Mouse (Mus musculus) CH12.LX (cell line): ENCODE measurements around the gene Plekha7. TPM values are rescaled to one million over a fixed set of nuclear protein-coding genes. Genes with fewer than 3 reads are reported as not detected.

Experiments
- DNase-seq: peaks from one replicate; pipeline ENCODE4 v3.0.0-alpha.2; 2013; ENCODE audit errors: extremely low read depth
- H3K27ac ChIP-seq: 2 replicates; pipeline ENCODE4 v1.5.1; 2012; ENCODE audit warnings: low read depth, mild to moderate bottlenecking, control low read depth, moderate library complexity; ENCODE audit not compliant: insufficient read depth
- H3K27me3 ChIP-seq: replicated peaks from 2 replicates; pipeline ENCODE3; 2012; ENCODE audit warnings: inconsistent platforms
- H3K36me3 ChIP-seq, 2 experiments: replicated peaks in 1 of 2; 2 replicates each; pipeline versions ENCODE3 to v1.6.1; 2012; ENCODE audit warnings: inconsistent platforms in 1 of 2, low read length in 1 of 2, mild to moderate bottlenecking in 1 of 2, mixed read lengths in 1 of 2, moderate library complexity in 1 of 2; ENCODE audit not compliant: control insufficient read depth in 1 of 2, insufficient read depth in 1 of 2
- H3K4me1 ChIP-seq, 2 experiments: 2 replicates each; pipeline ENCODE4 v1.6.1; 2012; ENCODE audit warnings: inconsistent platforms in 1 of 2, moderate library complexity in 1 of 2; ENCODE audit not compliant: insufficient read depth in 2 of 2, control insufficient read depth in 1 of 2
- H3K4me2 ChIP-seq: 2 replicates; pipeline ENCODE4 v1.6.1; 2012; ENCODE audit warnings: low read depth, mild to moderate bottlenecking, control low read depth; ENCODE audit not compliant: poor library complexity, insufficient read depth, severe bottlenecking
- H3K4me3 ChIP-seq, 3 experiments: fragments of 150-350 bp in 1 of 3; sonication (generic) in 1 of 3; replicated peaks in 1 of 3; 2 replicates each; pipeline versions ENCODE3 to v1.5.1; 2011 to 2012; ENCODE audit warnings: low read depth in 2 of 3, low read length in 2 of 3, mild to moderate bottlenecking in 2 of 3, moderate library complexity in 2 of 3, control low read depth in 1 of 3, improper control_type of control experiment in 1 of 3, inconsistent platforms in 1 of 3, mixed read lengths in 1 of 3; ENCODE audit not compliant: poor library complexity in 1 of 3
- H3K79me2 ChIP-seq: replicated peaks from 2 replicates; pipeline ENCODE4 v1.6.1; 2012; ENCODE audit warnings: mild to moderate bottlenecking, moderate library complexity; ENCODE audit not compliant: control insufficient read depth, poor library complexity, insufficient read depth, severe bottlenecking; ENCODE audit errors: extremely low read depth
- H3K9ac ChIP-seq: 2 replicates; pipeline ENCODE4 v1.6.1; 2012; ENCODE audit warnings: low read depth, mild to moderate bottlenecking, control low read depth, moderate library complexity; ENCODE audit not compliant: insufficient read depth
- H3K9me3 ChIP-seq: replicated peaks from 2 replicates; pipeline ENCODE3; 2012; ENCODE audit warnings: low read length, inconsistent platforms, mixed read lengths
- CHD1 ChIP-seq: IDR thresholded peaks from 2 replicates; pipeline ENCODE4 v1.6.1; 2012; ENCODE audit warnings: low read depth, low read length, improper control_type of control experiment, inconsistent platforms
- CHD2 ChIP-seq: IDR thresholded peaks from 2 replicates; pipeline ENCODE4 v1.6.1; 2011; ENCODE audit warnings: low read length, improper control_type of control experiment
- E2F4 ChIP-seq: IDR thresholded peaks from 2 replicates; pipeline ENCODE4 v1.6.1; 2011; ENCODE audit warnings: low read depth, low read length, improper control_type of control experiment; ENCODE audit not compliant: insufficient replicate concordance
- GABPA ChIP-seq: IDR thresholded peaks from 2 replicates; pipeline ENCODE4 v1.6.1; 2012; ENCODE audit warnings: low read depth, low read length, improper control_type of control experiment, inconsistent platforms; ENCODE audit not compliant: insufficient replicate concordance
- KAT2A ChIP-seq: IDR thresholded peaks from 2 replicates; pipeline ENCODE4 v1.6.1; 2012; ENCODE audit warnings: low read length, improper control_type of control experiment, inconsistent platforms; ENCODE audit not compliant: insufficient replicate concordance
- MAFK ChIP-seq: IDR thresholded peaks from 2 replicates; pipeline ENCODE4 v1.6.1; 2011; ENCODE audit warnings: low read length, improper control_type of control experiment; ENCODE audit not compliant: insufficient replicate concordance
- MAX ChIP-seq: IDR thresholded peaks from 2 replicates; pipeline ENCODE4 v1.6.1; 2011; ENCODE audit warnings: low read length, improper control_type of control experiment
- MAZ ChIP-seq: IDR thresholded peaks from 2 replicates; pipeline ENCODE4 v1.6.1; 2012; ENCODE audit warnings: low read depth, mild to moderate bottlenecking, inconsistent platforms, low read length, improper control_type of control experiment, moderate library complexity
- NELFE ChIP-seq: IDR thresholded peaks from 2 replicates; pipeline ENCODE4 v1.6.1; 2011; ENCODE audit warnings: low read depth, low read length, improper control_type of control experiment
- PAX5 ChIP-seq: IDR thresholded peaks from 2 replicates; pipeline ENCODE4 v1.6.1; 2012; ENCODE audit warnings: low read length, inconsistent platforms, mixed read lengths
- POLR2A ChIP-seq: IDR thresholded peaks from 2 replicates; pipeline ENCODE4 v1.6.1; 2011; ENCODE audit warnings: low read depth, mild to moderate bottlenecking, improper control_type of control experiment, low read length
- RAD21 ChIP-seq: IDR thresholded peaks from 2 replicates; pipeline ENCODE4 v1.6.1; 2011; ENCODE audit warnings: low read depth, mild to moderate bottlenecking, low read length, improper control_type of control experiment, moderate library complexity
- RCOR1 ChIP-seq: conservative IDR thresholded peaks from 2 replicates; pipeline ENCODE4 v1.6.1; 2012; ENCODE audit warnings: low read depth, mild to moderate bottlenecking, inconsistent platforms, low read length, improper control_type of control experiment
- SMC3 ChIP-seq: IDR thresholded peaks from 2 replicates; pipeline ENCODE4 v1.6.1; 2011; ENCODE audit warnings: low read depth, low read length, improper control_type of control experiment
- TBP ChIP-seq: conservative IDR thresholded peaks from 2 replicates; pipeline ENCODE4 v1.6.1; 2011; ENCODE audit warnings: low read depth, low read length, improper control_type of control experiment
- UBTF ChIP-seq: IDR thresholded peaks from 2 replicates; pipeline ENCODE4 v1.6.1; 2012; ENCODE audit warnings: low read depth, mild to moderate bottlenecking, inconsistent platforms, low read length, improper control_type of control experiment, moderate library complexity
- USF2 ChIP-seq: conservative IDR thresholded peaks from 2 replicates; pipeline ENCODE4 v1.6.1; 2011; ENCODE audit warnings: low read depth, low read length, improper control_type of control experiment
- ZC3H11A ChIP-seq: IDR thresholded peaks from 2 replicates; pipeline ENCODE4 v1.6.1; 2012; ENCODE audit warnings: low read depth, mild to moderate bottlenecking, inconsistent platforms, low read length, improper control_type of control experiment
- ZKSCAN1 ChIP-seq: IDR thresholded peaks from 2 replicates; pipeline ENCODE4 v1.6.1; 2012; ENCODE audit warnings: low read depth, inconsistent platforms, low read length, improper control_type of control experiment, borderline replicate concordance
- ZMIZ1 ChIP-seq: IDR thresholded peaks from 2 replicates; pipeline ENCODE4 v1.6.1; 2012; ENCODE audit warnings: low read depth, mild to moderate bottlenecking, inconsistent platforms, low read length, improper control_type of control experiment
- dilution Hi-C: fragments of 300-500 bp; cut with MboI; formaldehyde crosslinking; loops from 2 replicates; pipeline ENCODE4 v1.14.3; 2020; ENCODE audit warnings: low sequenced_read_pairs; ENCODE audit not compliant: extremely low pct_unique_long_range_greater_than_20kb, extremely low pct_ligation_motif_present
- in situ Hi-C: fragments of 300-500 bp; cut with MboI; formaldehyde crosslinking; loops from 3 replicates; pipeline ENCODE4 v1.14.3; 2019; ENCODE audit warnings: low sequenced_read_pairs, low pct_ligation_motif_present, low pct_unique_long_range_greater_than_20kb, mixed read lengths
- polyA plus RNA-seq: library from polyadenylated mRNA; unstranded; fragments of >175 nt; gene quantifications from 2 replicates; pipeline ENCODE4 v1.2.1, GENCODE M21; 2012; ENCODE audit warnings: low read depth; ENCODE audit not compliant: insufficient read length
- total RNA-seq, 2 experiments: library from RNA; depleted of rRNA; stranded (reverse); fragments of 300-350 nt in 1 of 2; fragments of >200 nt in 1 of 2; gene quantifications; 2 replicates each; pipeline ENCODE4 v1.2.3; 2012 to 2014

Plekha7 gene
- total and polyA plus RNA-seq, 3 experiments = 0.59 to 1.5 (median 1.0) TPM

DNA sequence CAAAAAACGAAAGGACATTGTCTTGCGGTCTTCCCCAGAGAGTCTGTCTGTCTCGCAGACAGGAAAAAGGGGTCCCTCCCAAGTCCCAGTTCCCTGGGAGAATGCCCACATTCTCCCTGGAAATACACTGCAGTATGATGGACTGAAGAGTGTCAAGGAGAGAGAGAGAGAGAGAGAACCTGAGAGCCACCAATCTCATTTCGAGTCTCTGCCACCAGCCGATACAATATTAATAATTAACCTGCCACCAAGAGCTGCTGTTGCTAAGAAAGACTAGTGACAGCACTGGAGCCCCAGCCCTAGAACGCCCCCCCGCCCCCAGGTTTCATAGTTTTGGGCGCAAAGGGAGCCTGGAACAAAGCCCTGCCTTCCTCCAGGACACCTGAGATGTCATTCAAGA, 71.6 kb downstream of the Plekha7 start:
- Histone ChIP-seq H3K79me2 (no peaks in the 10 kb centered on the region), H3K9ac (no peak overlapping the region), H3K9me3 (no peaks in the 10 kb centered on the region), H3K4me2 (no peak overlapping the region), H3K27ac (no peak overlapping the region), H3K4me3 (no peak overlapping the region), H3K36me3 (no peaks in the 10 kb centered on the region), H3K4me1 (peaks cover 0 to 8% of the 10 kb centered on the region in 2 experiments; a peak in 2 of 4 replicates), H3K27me3 (no peaks in the 10 kb centered on the region)
- no peak for DNase-seq
- no peak for TF ChIP-seq SMC3
- TF ChIP-seq RCOR1 = no peak
- TF ChIP-seq CHD1 = no peak
- no peak for TF ChIP-seq NELFE
- TF ChIP-seq MAX = no peak
- no peak for TF ChIP-seq PAX5
- dilution Hi-C loops (no loop called here), in situ Hi-C loops (no loop called here)

DNA sequence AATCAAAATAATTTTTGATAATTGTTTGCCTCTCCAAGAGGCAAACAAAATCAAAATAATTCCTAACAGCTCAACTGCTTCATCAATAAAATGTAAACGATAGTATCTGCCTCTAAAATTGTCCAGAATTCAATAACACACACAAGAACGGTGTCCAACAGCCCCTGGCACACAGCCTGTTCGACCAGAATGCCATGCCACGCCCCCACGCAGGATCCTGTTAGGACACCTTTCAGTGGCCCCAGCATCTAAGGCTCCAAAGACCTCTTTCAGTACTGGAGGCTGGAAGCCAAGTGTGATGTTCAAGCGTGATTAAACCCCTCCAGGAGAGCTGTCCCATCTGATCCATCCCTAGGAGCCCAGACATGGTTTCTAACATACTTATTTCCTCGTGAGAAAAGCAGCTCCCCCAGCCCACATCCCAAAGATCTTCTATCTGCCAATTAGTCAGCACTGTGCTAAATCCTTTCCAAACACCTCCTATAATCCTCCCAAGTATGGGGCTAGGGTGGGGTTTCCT, 73.8 kb downstream of the Plekha7 start:
- dilution Hi-C loops = no loop called here
- Histone ChIP-seq H3K9me3 (no peaks in the 10 kb centered on the region), H3K36me3 (no peaks in the 10 kb centered on the region), H3K27me3 (no peaks in the 10 kb centered on the region), H3K27ac (no peak overlapping the region), H3K4me3 (no peak overlapping the region), H3K9ac (no peak overlapping the region), H3K4me2 (no peak overlapping the region), H3K4me1 (peaks cover 13 to 21% of the 10 kb centered on the region in 2 experiments; a peak in 3 of 4 replicates), H3K79me2 (no peaks in the 10 kb centered on the region)
- DNase-seq = no peak
- in situ Hi-C loops = no loop called here
- no peak for TF ChIP-seq USF2
- no peak for TF ChIP-seq MAFK
- no peak for TF ChIP-seq CHD1
- no peak for TF ChIP-seq POLR2A
- TF ChIP-seq UBTF = no peak
- TF ChIP-seq CHD2 = no peak
- TF ChIP-seq KAT2A = no peak
- no peak for TF ChIP-seq MAX
- no peak for TF ChIP-seq RAD21
- TF ChIP-seq GABPA = no peak
- TF ChIP-seq E2F4 = no peak
- TF ChIP-seq TBP = no peak
- no peak for TF ChIP-seq ZC3H11A
- TF ChIP-seq MAZ = no peak
- no peak for TF ChIP-seq ZKSCAN1
- no peak for TF ChIP-seq ZMIZ1
